Comparison of ENCODE assay signal across 22 mouse cellular contexts in the genomic region with DNA sequence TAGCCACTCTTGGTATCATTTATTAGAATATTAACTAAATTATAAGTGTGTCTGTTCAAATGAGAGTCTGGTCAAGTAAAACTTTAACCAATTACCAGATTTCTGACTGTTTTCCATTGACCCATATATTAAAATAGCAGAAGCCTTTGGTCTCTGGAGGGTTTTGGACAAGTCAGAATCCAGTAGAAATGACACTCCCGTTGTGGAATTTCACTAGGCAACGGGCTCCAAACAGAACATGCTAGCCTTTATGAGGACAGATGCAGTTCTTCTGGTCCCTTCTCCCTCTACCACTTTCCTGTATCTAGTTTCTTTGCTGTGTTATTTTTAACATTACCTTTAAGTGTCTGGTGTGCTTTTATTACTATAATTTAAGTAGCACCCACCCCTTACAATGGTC. TPM values are rescaled to one million over a fixed set of nuclear protein-coding genes. Genes with fewer than 3 reads are reported as not detected.
DNase-seq lines count a peak whose midpoint lies in the region; ATAC-seq lines count a peak whose summit lies in the region.
"Had no signal": no experiment of that assay in that cellular context is flagged by ENCODE, and none has a peak within 500 bp of the region (broad histone marks: within the 10 kb centered on the region; RNA-seq: fewer than 3 reads in every experiment).

No protein-coding gene starts in this region.

- DNase-seq in gastrocnemius, adult 18-20 months (ENCODE audit: low spot score), result peak; percentile 39
- DNase-seq in gastrocnemius, postnatal 36 days, result no peak
- peak; percentile 27 for DNase-seq in heart, adult 8-10 months (ENCODE audit: low spot score)
- DNase-seq in intestine, embryonic 14.5 days (ENCODE audit: low spot score), result peak; percentile 16
- DNase-seq in skeletal muscle tissue, adult 2 months (ENCODE audit: low read depth, low spot score), result peak; percentile 56
- DNase-seq: adrenal gland, postnatal 10 days; cerebellum, adult 11 months; cerebellum, adult 8-10 months; cerebellum, postnatal 14 days; embryo, embryonic 11 days; kidney, adult 18-20 months had no signal

- no peaks in the 10 kb centered on the region; the same call in 1 of the 2 replicates for H3K9me3 ChIP-seq in heart, embryonic 12.5 days (replicated peaks)
- peaks cover 5% of the 10 kb centered on the region; the same call in 1 of the 2 replicates for H3K9me3 ChIP-seq in intestine, embryonic 14.5 days (ENCODE audit: control insufficient read depth, low read length)
- peaks cover 7% of the 10 kb centered on the region for H3K9me3 ChIP-seq in intestine, embryonic 16.5 days (ENCODE audit: control insufficient read depth, low read length)

- H3K4me1 ChIP-seq in heart, embryonic 12.5 days (replicated peaks), result no peaks in the 10 kb centered on the region
- no peaks in the 10 kb centered on the region for H3K4me1 ChIP-seq in intestine, embryonic 14.5 days (replicated peaks; ENCODE audit: control insufficient read depth, insufficient read depth, low read length)
- no peaks in the 10 kb centered on the region for H3K4me1 ChIP-seq in intestine, embryonic 16.5 days (ENCODE audit: control insufficient read depth, insufficient read depth, low read length)
- H3K4me1 ChIP-seq: embryonic facial prominence, embryonic 12.5 days; forebrain, embryonic 12.5 days; hindbrain, embryonic 10.5 days had no signal

- no peak overlapping the region for H3K9ac ChIP-seq in heart, embryonic 12.5 days
- no peak overlapping the region for H3K9ac ChIP-seq in intestine, embryonic 14.5 days (ENCODE audit: low read length)
- H3K9ac ChIP-seq in intestine, embryonic 16.5 days (ENCODE audit: low read depth, low read length), result no peak overlapping the region
- H3K9ac ChIP-seq: embryonic facial prominence, embryonic 12.5 days; forebrain, embryonic 12.5 days; hindbrain, embryonic 14.5 days had no signal

- 79% methylated on average over 2 of the region's 2 CpGs for WGBS in heart, embryonic 12.5 days
- 76% methylated on average over 2 of the region's 2 CpGs for WGBS in intestine, embryonic 14.5 days
- 55% methylated on average over 2 of the region's 2 CpGs for WGBS in intestine, embryonic 16.5 days

- ATAC-seq in heart, embryonic 12.5 days (ENCODE audit: insufficient number of reproducible peaks, low FRiP score), result no peak
- ATAC-seq in intestine, embryonic 14.5 days (replicated peaks; ENCODE audit: low FRiP score, low TSS enrichment, low read depth), result no peak
- ATAC-seq in intestine, embryonic 16.5 days, result no peak
- ATAC-seq: forebrain, embryonic 16.5 days; inflammation-experienced regulatory T-cells, adult 6 months had no signal

- no peak overlapping the region for H3K4me3 ChIP-seq in heart, embryonic 12.5 days
- no peak overlapping the region for H3K4me3 ChIP-seq in intestine, embryonic 14.5 days (ENCODE audit: low read depth, low read length)
- no peak overlapping the region for H3K4me3 ChIP-seq in intestine, embryonic 16.5 days (ENCODE audit: low read length)
- H3K4me3 ChIP-seq: embryonic facial prominence, embryonic 12.5 days; forebrain, embryonic 12.5 days; hindbrain, embryonic 10.5 days had no signal

- H3K27me3 ChIP-seq in heart, embryonic 12.5 days (replicated peaks), result peaks cover 7% of the 10 kb centered on the region
- no peaks in the 10 kb centered on the region for H3K27me3 ChIP-seq in intestine, embryonic 14.5 days (replicated peaks; ENCODE audit: control insufficient read depth, insufficient read depth, low read length)
- no peaks in the 10 kb centered on the region for H3K27me3 ChIP-seq in intestine, embryonic 16.5 days (replicated peaks; ENCODE audit: control insufficient read depth, insufficient read depth, low read length)
- H3K27me3 ChIP-seq: forebrain, embryonic 12.5 days had no signal

- H3K27ac ChIP-seq in heart, embryonic 12.5 days (ENCODE audit: poor library complexity, severe bottlenecking), result no peak overlapping the region
- H3K27ac ChIP-seq in intestine, embryonic 14.5 days (ENCODE audit: low read depth), result no peak overlapping the region
- H3K27ac ChIP-seq in intestine, embryonic 16.5 days (ENCODE audit: low read length), result no peak overlapping the region
- H3K27ac ChIP-seq: embryonic facial prominence, embryonic 12.5 days; forebrain, embryonic 12.5 days; hindbrain, embryonic 10.5 days; hindbrain, embryonic 14.5 days had no signal

- no peak overlapping the region for H3K4me2 ChIP-seq in heart, embryonic 12.5 days
- no peak overlapping the region for H3K4me2 ChIP-seq in intestine, embryonic 14.5 days (ENCODE audit: low read length)
- no peak overlapping the region for H3K4me2 ChIP-seq in intestine, embryonic 16.5 days (ENCODE audit: low read depth, low read length)
- H3K4me2 ChIP-seq: embryonic facial prominence, embryonic 12.5 days; forebrain, embryonic 12.5 days; hindbrain, embryonic 14.5 days had no signal

- intact Hi-C loops in gastrocnemius, postnatal 36 days (cut with DNase I), result no loop called here

- H3K36me3 ChIP-seq in heart, embryonic 12.5 days, result no peaks in the 10 kb centered on the region
- no peaks in the 10 kb centered on the region for H3K36me3 ChIP-seq in intestine, embryonic 14.5 days (ENCODE audit: control insufficient read depth, insufficient read depth, low read length)
- no peaks in the 10 kb centered on the region for H3K36me3 ChIP-seq in intestine, embryonic 16.5 days (ENCODE audit: control insufficient read depth, insufficient read depth, low read length)
- H3K36me3 ChIP-seq: embryonic facial prominence, embryonic 12.5 days; forebrain, embryonic 12.5 days; hindbrain, embryonic 10.5 days had no signal

RNA-seq across cellular contexts. Expression of gene Col6a3, which starts 26.8 kb away (rescaled TPM):
- total RNA-seq in gastrocnemius, adult 18-20 months (2021), result 10 to 100 TPM; 24.8 to 30.5 TPM
- 10 to 100 TPM; 63.2 to 73.4 TPM for total RNA-seq in gastrocnemius, postnatal 36 days (2021)
- 10 to 100 TPM in 3 of 4 experiments, 1 to 10 TPM in 1; 9.9 to 29.8 (median 23.8) TPM for total RNA-seq in heart, adult 8-10 months (2022)
- polyA plus RNA-seq in heart, embryonic 12.5 days (2016; fragmentation: Nextera tagmentation; extraction: Ambion mirVana), result 10.5 and 11.3 TPM in 2 replicates
- 103 TPM in 2 replicates for polyA plus RNA-seq in intestine, embryonic 14.5 days (2014; fragmentation: Nextera tagmentation; extraction: Ambion mirVana)
- 61.9 and 70.6 TPM in 2 replicates for polyA plus RNA-seq in intestine, embryonic 16.5 days (2015; fragmentation: Nextera tagmentation; extraction: Ambion mirVana)
- total RNA-seq: common myeloid progenitor, adult 5-6 weeks; granulocyte monocyte progenitor cell, adult 5-6 weeks; MEL had no signal

RNA-seq across cellular contexts. Expression of gene Mlph, which starts 44.3 kb away (rescaled TPM):
- under 1 TPM; 0.21 to 0.32 TPM for total RNA-seq in gastrocnemius, adult 18-20 months (2021)
- total RNA-seq in gastrocnemius, postnatal 36 days (2021), result under 1 TPM; 0.20 to 0.22 TPM
- 1 to 10 TPM in 2 of 4 experiments, under 1 TPM in 2; 0.75 to 1.5 (median 1.1) TPM for total RNA-seq in heart, adult 8-10 months (2022)
- 0.31 and 0.35 TPM in 2 replicates for polyA plus RNA-seq in heart, embryonic 12.5 days (2016; fragmentation: Nextera tagmentation; extraction: Ambion mirVana)
- 0.60 and 0.96 TPM in 2 replicates for polyA plus RNA-seq in intestine, embryonic 14.5 days (2014; fragmentation: Nextera tagmentation; extraction: Ambion mirVana)
- 3.2 and 3.3 TPM in 2 replicates for polyA plus RNA-seq in intestine, embryonic 16.5 days (2015; fragmentation: Nextera tagmentation; extraction: Ambion mirVana)
- total RNA-seq: granulocyte monocyte progenitor cell, adult 5-6 weeks; MEL had no signal
- polyA plus RNA-seq: inflammation-experienced regulatory T-cells, adult 6 months had no signal

Comparison
In these comparisons a context has a peak if more than half of its experiments do, and no peak if none do; other contexts are left out.
1. DNase-seq: peak in gastrocnemius, adult 18-20 months (single experiment), heart, adult 8-10 months (single experiment), intestine, embryonic 14.5 days (single experiment) and skeletal muscle tissue, adult 2 months (single experiment); none in gastrocnemius, postnatal 36 days (0 of 2).